Mouse (Mus musculus): ENCODE measurements at regions not wholly inside any gene's neighbourhood (a gene's known extent, or its start where the extent isn't known, plus 50 kb on each side); places are given as distances from the start of the nearest gene placed in this dataset.

DNA sequence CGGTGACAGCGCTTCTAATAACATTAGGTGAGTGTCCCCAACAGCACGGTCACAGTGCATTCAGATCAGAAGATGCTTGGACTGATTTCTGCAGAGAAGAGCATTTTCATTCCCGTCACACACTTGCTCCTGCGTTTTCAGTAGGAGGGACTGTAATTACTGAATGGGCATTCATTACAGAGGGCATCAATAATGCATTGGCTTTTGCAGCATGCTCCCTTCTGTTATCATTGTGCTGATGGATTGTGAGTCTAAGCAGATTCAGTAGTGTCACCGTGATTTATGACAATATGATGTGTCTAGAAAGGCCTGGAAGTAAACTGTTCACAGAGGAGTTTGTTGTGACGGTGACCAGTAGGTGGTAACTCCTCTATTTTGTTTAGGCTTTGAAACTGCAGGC is 103.6 kb downstream of the Hhipl2 start:
- no peak for TF ChIP-seq CTCF (IDR thresholded peaks at IDR 0.05)
- no peak for TF ChIP-seq EP300 (IDR thresholded peaks at IDR 0.05)

All from lung, postnatal 0 days (tissue).